Mouse (Mus musculus) cortical plate, adult 2 months (tissue): ENCODE results near the gene 1700010B08Rik. TPM values are rescaled to one million over a fixed set of nuclear protein-coding genes. Genes with fewer than 3 reads are reported as not detected.
"Not testable (repeated sequence)": the region's sequence is repeated elsewhere in the genome, so short reads cannot be mapped to it uniquely, and the experiment has no call there.

Experiments used
- H3K27ac ChIP-seq: fragments of 200-500 bp; 2 replicates; pipeline ENCODE4 v1.5.1; 2012; ENCODE audit warnings: low read length, control low read depth, inconsistent platforms; ENCODE audit not compliant: insufficient read depth
- H3K4me1 ChIP-seq: fragments of 200-500 bp; 2 replicates; pipeline ENCODE4 v1.6.1; 2011; ENCODE audit warnings: low read length; ENCODE audit not compliant: control insufficient read depth, insufficient read depth
- H3K4me3 ChIP-seq: fragments of 200-500 bp; 2 replicates; pipeline ENCODE4 v1.5.1; 2011; ENCODE audit warnings: mild to moderate bottlenecking, low read length, control low read depth; ENCODE audit not compliant: insufficient read depth
- CTCF ChIP-seq: fragments of 200-500 bp; IDR thresholded peaks from 2 replicates; pipeline ENCODE4 v1.5.1; 2011; ENCODE audit warnings: mild to moderate bottlenecking, control low read depth, low read length; ENCODE audit not compliant: insufficient read depth; ENCODE audit errors: extremely low read depth
- POLR2A ChIP-seq: fragments of 200-500 bp; IDR thresholded peaks from 2 replicates; pipeline ENCODE4 v1.6.1; 2011; ENCODE audit warnings: mild to moderate bottlenecking, low read length, control low read depth; ENCODE audit not compliant: insufficient read depth; ENCODE audit errors: extremely low read depth
- polyA plus RNA-seq: library from polyadenylated mRNA; depleted of rRNA; stranded (reverse); fragments of >200 nt; gene quantifications from 2 replicates; pipeline ENCODE4 v1.2.3, GENCODE M21; 2012; rRNA removed

The 1700010B08Rik gene
- not detected in 2 replicates for polyA plus RNA-seq

DNA sequence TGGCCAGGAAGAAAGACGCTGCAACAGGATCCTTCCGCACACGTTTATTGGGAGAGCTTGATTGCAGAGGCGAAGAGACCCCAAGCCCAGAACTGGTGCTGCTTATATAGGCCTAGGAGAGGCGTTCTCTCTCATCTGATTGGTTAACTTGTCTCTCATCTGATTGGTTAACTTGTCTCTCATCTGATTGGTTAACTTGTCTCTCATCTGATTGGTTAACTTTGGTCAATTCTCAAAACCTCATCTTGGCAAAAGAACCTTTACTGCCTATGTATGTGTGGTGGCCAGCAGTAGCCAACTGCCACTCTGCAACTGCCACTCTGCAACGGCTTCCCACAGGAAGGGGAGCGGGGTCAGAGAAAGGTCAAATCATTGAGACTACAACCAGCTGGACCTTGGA lies at the start of gene 1700010B08Rik:
Gene 1700010B08Rik, plus strand, starts transcription at position 301 of the 400 bp plus-strand sequence.
- not testable (repeated sequence) for H3K4me3 ChIP-seq, H3K4me1 ChIP-seq, H3K27ac ChIP-seq

DNA sequence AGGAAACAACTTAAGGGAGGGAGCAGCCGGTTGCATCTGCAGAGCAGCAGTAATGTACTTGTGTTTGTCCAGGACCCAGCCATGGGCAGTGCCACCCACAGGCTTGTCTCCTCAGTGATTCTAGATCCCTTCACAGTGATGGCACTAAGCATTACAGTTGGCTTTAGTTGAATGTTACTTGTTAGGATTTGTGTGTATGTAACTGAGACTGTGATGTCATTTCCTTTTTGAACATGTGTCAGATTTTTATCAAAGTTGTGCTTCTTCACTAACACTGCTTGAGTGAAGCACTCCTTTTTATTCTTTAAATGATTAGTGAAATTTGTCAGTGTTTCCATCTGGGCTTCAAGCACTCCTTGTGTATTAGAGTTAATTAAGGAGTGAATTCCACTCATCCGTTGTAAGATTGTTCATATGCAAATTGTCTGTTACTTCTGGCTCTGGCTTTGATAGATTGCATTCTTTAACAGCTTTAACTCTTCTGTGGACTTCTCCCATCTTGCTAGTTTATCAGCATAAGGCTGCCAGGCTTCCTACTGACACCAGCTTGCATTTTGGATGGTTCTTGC lies 46.8 kb upstream of the 1700010B08Rik start:
- no peak for TF ChIP-seq CTCF
- TF ChIP-seq POLR2A: no peak
- Histone ChIP-seq H3K4me1 (no peaks in the 10 kb centered on the region), H3K4me3 (no peak overlapping the region), H3K27ac (no peak overlapping the region)

DNA sequence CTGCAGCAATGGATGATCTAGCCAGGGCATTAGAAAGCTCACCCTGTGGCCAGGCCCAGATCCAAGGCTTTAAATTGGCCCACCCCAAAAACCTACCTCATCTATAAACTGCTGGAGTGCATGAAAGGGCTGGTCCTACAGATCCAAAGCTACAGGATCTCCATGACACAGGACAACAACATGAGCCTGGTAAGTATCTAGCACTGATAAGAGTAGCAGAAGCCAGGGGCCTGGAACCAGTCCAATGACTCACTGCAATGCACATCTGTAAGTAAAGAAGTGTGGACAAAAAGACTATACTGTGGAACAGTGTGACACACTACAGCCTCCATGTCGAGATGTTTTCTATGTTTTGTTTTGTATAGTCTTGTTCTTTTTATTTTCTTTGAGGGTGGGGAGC lies 45.7 kb upstream of the 1700010B08Rik start:
- H3K27ac ChIP-seq: no peak overlapping the region
- TF ChIP-seq POLR2A (no peak), CTCF (no peak)
- no peak overlapping the region for H3K4me3 ChIP-seq
- no peaks in the 10 kb centered on the region for H3K4me1 ChIP-seq

DNA sequence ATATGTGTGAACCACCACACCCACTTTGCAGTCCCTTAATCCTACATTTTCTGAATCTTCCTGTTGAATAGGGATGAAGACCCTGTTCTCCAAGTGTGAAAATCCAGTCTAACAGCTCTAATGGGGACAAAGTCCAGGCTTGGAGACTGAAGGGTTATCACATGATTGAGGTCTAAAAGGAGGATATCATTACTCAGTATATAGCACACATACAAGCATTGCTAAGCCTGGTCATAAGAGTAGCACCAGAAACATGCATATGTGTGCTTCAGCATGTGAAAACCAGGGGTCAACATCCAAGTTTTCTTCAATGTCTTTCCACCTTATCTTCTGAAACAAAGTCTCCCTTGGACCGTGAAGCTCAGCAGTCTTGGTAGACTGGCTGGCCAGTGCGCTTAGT lies 40.6 kb upstream of the 1700010B08Rik start:
- no peaks in the 10 kb centered on the region for H3K4me1 ChIP-seq
- H3K27ac ChIP-seq: no peak overlapping the region
- no peak overlapping the region for H3K4me3 ChIP-seq
- TF ChIP-seq CTCF: no peak
- no peak for TF ChIP-seq POLR2A

- TF ChIP-seq POLR2A (no peak), CTCF (no peak)
- Histone ChIP-seq H3K4me3 (no peak overlapping the region), H3K27ac (no peak overlapping the region), H3K4me1 (no peaks in the 10 kb centered on the region)
Measured at GRCm38 (mm10) chr2:173679217-173679616, 40.0 kb upstream of the 1700010B08Rik start.

- Histone ChIP-seq H3K4me1 (no peaks in the 10 kb centered on the region), H3K27ac (no peak overlapping the region), H3K4me3 (no peak overlapping the region)
- TF ChIP-seq POLR2A: no peak
- no peak for TF ChIP-seq CTCF
Measured at GRCm38 (mm10) chr2:173680153-173680552, 39.1 kb upstream of the 1700010B08Rik start.

- Histone ChIP-seq H3K4me1 (no peaks in the 10 kb centered on the region), H3K4me3 (no peak overlapping the region), H3K27ac (no peak overlapping the region)
- no peak for TF ChIP-seq POLR2A
- TF ChIP-seq CTCF: no peak
Measured at GRCm38 (mm10) chr2:173682773-173683172, 36.4 kb upstream of the 1700010B08Rik start.

DNA sequence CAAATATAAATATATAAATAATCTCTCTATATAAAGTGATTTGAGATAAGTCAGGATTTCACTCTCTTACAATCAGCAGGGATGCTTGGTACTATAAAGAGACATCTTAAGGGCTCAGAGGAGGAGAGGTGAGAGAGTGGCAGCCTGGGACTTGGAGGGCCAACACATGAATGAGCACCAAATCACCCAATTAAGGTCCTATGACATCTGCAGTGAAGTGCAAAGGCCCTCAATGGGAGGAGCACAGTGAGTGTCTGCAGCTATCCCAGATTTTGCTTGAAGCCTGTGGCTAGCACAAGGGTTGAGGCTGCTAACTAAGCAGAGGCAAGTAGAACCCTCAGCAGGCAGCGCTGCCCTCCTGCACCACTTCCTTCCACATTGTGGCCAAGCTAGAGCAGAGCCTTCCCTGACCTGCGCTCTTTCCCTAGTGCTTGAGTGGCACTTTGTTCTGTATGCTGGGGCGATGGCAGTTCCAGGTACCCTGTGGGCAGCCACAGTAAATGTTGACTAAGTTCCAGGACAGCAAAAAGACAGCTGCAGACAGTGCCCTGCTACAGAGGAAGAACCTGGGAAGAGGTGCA lies 33.3 kb upstream of the 1700010B08Rik start:
- Histone ChIP-seq H3K4me1 (no peaks in the 10 kb centered on the region), H3K27ac (no peak overlapping the region), H3K4me3 (no peak overlapping the region)
- TF ChIP-seq POLR2A (no peak), CTCF (no peak)

DNA sequence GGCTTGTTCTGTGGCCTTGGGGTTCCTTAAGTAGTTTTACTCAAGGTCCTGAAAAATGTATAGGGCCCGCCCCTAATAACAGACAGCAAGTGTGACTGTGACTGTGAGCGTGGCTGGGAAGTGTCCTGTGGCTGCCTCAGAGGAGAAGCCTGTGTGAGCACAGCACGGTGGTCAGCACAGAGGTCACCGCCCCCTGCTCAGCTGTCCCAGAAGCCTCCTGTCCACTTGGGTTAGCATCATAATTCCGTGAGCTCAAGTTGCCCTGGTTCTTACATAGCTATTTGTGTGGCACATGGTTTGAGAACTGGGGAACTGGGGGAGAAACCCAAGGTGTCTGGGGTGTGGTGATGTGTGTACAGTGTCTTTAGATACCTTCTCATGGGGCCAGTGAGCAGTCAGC lies 31.9 kb upstream of the 1700010B08Rik start:
- TF ChIP-seq CTCF: no peak
- TF ChIP-seq POLR2A: no peak

DNA sequence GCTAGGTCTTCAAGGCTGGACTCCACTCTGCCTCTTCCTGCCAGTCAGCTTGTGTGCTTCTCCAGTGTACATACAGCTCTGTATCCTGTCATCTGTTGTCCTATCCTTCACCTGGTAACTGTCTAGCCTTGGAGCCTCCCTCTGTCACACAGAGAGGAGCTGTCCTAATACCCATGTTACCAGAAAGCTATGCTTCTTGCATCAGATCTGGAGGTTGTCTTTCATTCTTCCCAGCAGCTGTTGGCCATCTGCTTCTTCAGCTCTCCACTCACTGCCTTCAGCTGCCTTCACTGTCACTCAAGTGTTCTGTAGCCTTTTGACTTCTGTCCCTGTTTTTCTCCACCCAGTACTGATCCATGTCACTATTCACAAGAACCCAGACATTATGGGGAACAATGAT lies 29.4 kb upstream of the 1700010B08Rik start:
- Histone ChIP-seq H3K27ac (no peak overlapping the region), H3K4me3 (no peak overlapping the region), H3K4me1 (no peaks in the 10 kb centered on the region)
- no peak for TF ChIP-seq POLR2A
- TF ChIP-seq CTCF: no peak

More for the DNA sequence above, 31.9 kb upstream of the 1700010B08Rik start:
- Histone ChIP-seq H3K4me1 (no peaks in the 10 kb centered on the region), H3K4me3 (no peak overlapping the region), H3K27ac (no peak overlapping the region)

- no peak for TF ChIP-seq POLR2A
- no peak for TF ChIP-seq CTCF
- no peak overlapping the region for H3K4me3 ChIP-seq
- no peak overlapping the region for H3K27ac ChIP-seq
- H3K4me1 ChIP-seq: no peaks in the 10 kb centered on the region
Measured at GRCm38 (mm10) chr2:173691748-173692147, 27.5 kb upstream of the 1700010B08Rik start.
